Mouse (Mus musculus): ENCODE results near the gene Ctdspl. TPM values are rescaled to one million over a fixed set of nuclear protein-coding genes. Genes with fewer than 3 reads are reported as not detected.

Ctdspl gene
- polyA plus RNA-seq, 1 experiment, result 8.1 TPM

DNA sequence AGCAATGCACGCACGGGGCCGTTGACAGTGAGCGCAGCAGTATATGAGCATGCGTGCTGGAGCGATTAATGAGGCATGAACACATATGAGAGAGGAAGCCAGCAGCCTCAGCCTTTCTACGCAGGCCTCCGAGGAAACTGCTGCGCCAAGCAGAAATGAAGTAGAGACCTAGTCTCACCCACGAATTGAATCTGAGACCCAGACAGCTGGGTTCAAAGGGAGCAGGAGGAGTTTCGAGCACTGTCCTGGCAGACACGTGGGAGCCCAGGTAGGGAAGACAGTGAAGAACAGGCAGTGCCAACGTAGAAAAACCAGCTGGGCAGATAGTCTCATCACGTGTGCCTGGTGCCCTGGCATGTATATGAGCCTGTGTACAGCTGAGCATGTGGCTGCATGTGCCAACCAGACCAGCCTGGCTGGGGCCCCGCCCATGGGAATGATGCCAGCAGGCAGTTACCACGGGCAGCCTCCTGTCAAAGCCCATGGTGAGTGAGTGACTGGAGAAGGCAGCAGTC is 6.5 kb upstream of the Ctdspl start:
- Histone ChIP-seq H3K36me3 (ENCODE audit: control insufficient read depth, insufficient read depth, low read length) (no peaks in the 10 kb centered on the region), H3K4me1 (ENCODE audit: control insufficient read depth, insufficient read depth, low read length) (peaks cover 4% of the 10 kb centered on the region), H3K27me3 (ENCODE audit: control insufficient read depth, insufficient read depth, low read length) (no peaks in the 10 kb centered on the region), H3K4me3 (ENCODE audit: control insufficient read depth, low read depth, low read length) (peak overlapping the region; percentile 30), H3K27ac (ENCODE audit: control insufficient read depth, insufficient read depth, low read depth, low read length) (peak overlapping the region; percentile 63; the same call in 1 of the 2 replicates)
- no peak for TF ChIP-seq CTCF (IDR thresholded peaks at IDR 0.05; ENCODE audit: control insufficient read depth, insufficient read depth, insufficient replicate concordance, low read depth, low read length)
- TF ChIP-seq POLR2A (IDR thresholded peaks at IDR 0.05; ENCODE audit: control insufficient read depth, low read depth, low read length), result peak; percentile 30; the same call in 1 of the 2 replicates

DNA sequence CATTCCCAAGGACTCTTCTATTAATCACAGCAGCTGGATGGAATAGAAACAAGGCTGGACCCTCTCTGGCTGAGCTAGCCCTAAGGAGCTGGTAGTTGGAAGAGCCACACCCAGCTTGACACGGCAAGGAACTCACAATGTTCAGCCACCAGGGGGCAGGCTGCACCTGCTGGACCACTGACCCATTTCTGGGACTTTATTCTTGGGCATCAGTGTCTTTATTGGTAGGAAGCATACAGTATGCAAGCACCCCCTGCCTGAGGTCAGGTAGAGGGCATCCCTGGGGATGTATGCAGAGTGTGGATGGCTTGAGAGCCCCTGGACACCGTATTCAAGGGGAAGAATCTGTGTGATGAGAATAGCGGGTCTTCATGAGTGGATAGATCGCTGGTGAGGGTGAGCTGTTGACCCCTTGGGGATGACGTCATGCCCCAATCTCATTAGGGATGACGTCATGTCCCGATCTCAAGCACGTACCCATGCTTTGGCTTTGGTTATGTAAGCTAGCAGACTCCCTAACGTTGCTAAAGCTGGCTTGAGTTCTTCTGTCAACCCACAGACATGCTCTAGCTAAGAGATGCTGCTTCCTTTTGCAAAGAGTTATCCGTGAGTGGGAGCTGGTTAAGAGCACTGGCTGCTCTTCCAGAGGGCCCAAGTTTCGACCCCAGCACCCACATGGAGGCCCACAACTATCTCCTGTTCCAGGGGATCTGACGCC is 5.3 kb upstream of the Ctdspl start:
- H3K27ac ChIP-seq (ENCODE audit: control insufficient read depth, insufficient read depth, low read depth, low read length), result no peak overlapping the region; the same call in 1 of the 2 replicates
- H3K36me3 ChIP-seq (ENCODE audit: control insufficient read depth, insufficient read depth, low read length), result no peaks in the 10 kb centered on the region
- peak; percentile 80; the same call in 1 of the 2 replicates for TF ChIP-seq CTCF (IDR thresholded peaks at IDR 0.05; ENCODE audit: control insufficient read depth, insufficient read depth, insufficient replicate concordance, low read depth, low read length)
- no peak for TF ChIP-seq POLR2A (IDR thresholded peaks at IDR 0.05; ENCODE audit: control insufficient read depth, low read depth, low read length)
- peak overlapping the region; percentile 72 for H3K4me3 ChIP-seq (ENCODE audit: control insufficient read depth, low read depth, low read length)
- no peaks in the 10 kb centered on the region for H3K27me3 ChIP-seq (ENCODE audit: control insufficient read depth, insufficient read depth, low read length)
- peaks cover 11% of the 10 kb centered on the region for H3K4me1 ChIP-seq (ENCODE audit: control insufficient read depth, insufficient read depth, low read length)

DNA sequence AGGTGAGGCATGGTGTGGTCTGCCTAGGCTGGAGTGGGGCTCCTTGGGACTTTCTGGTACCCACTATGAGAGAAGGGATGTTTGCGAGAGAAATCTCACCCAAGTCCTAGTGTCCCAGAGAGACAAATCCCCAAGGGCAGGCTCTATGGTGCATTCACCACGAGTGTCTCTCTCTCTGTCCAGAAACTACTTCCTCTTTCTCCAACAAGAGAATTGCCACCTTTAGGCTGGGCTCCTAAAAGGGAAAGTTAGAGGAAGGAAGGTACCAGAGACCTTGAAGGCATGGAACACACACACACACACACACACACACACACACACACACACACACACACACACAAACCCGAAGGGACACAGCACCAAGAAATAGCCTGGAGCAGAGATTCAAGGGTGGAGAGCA is 4.3 kb upstream of the Ctdspl start:
- peaks cover 14% of the 10 kb centered on the region for H3K4me1 ChIP-seq (ENCODE audit: control insufficient read depth, insufficient read depth, low read length)
- no peaks in the 10 kb centered on the region for H3K27me3 ChIP-seq (ENCODE audit: control insufficient read depth, insufficient read depth, low read length)
- TF ChIP-seq POLR2A (IDR thresholded peaks at IDR 0.05; ENCODE audit: control insufficient read depth, low read depth, low read length) (no peak), CTCF (IDR thresholded peaks at IDR 0.05; ENCODE audit: control insufficient read depth, insufficient read depth, insufficient replicate concordance, low read depth, low read length) (no peak)
- no peak overlapping the region for H3K27ac ChIP-seq (ENCODE audit: control insufficient read depth, insufficient read depth, low read depth, low read length)
- H3K4me3 ChIP-seq (ENCODE audit: control insufficient read depth, low read depth, low read length), result peak overlapping the region; percentile 72
- no peaks in the 10 kb centered on the region for H3K36me3 ChIP-seq (ENCODE audit: control insufficient read depth, insufficient read depth, low read length)

DNA sequence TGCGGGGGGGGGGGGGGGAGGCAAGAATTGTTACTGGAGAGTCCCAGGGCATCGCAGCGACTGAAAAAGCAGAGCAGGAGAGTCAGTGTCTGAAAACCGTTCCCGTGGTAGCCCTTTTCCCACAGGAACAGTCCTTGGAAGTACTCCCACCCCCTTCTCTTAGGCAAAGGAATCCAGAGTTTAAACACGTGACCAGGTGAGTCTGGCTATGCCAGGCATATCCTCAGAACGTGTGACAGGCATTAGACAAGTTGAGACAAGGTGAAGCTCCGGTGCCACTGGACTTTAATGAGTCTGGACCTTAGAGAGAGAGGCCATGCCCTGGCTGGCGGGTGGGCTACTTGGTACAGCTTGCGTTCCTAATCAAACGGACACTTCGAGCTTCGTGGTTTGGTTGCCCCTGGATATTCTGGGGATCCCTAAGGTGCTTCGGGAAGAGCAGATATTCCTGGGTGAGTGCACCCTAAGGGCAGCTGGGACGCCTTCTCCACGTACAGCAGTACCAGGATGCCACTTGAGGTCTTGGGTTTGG is 1.6 kb upstream of the Ctdspl start:
- TF ChIP-seq CTCF (IDR thresholded peaks at IDR 0.05; ENCODE audit: control insufficient read depth, insufficient read depth, insufficient replicate concordance, low read depth, low read length) (no peak), POLR2A (IDR thresholded peaks at IDR 0.05; ENCODE audit: control insufficient read depth, low read depth, low read length) (no peak)
- no peaks in the 10 kb centered on the region for H3K27me3 ChIP-seq (ENCODE audit: control insufficient read depth, insufficient read depth, low read length)
- H3K27ac ChIP-seq (ENCODE audit: control insufficient read depth, insufficient read depth, low read depth, low read length), result peak overlapping the region; percentile 37; the same call in 1 of the 2 replicates
- no peaks in the 10 kb centered on the region for H3K36me3 ChIP-seq (ENCODE audit: control insufficient read depth, insufficient read depth, low read length)
- H3K4me1 ChIP-seq (ENCODE audit: control insufficient read depth, insufficient read depth, low read length), result peaks cover 17% of the 10 kb centered on the region
- H3K4me3 ChIP-seq (ENCODE audit: control insufficient read depth, low read depth, low read length), result peak overlapping the region; percentile 88

DNA sequence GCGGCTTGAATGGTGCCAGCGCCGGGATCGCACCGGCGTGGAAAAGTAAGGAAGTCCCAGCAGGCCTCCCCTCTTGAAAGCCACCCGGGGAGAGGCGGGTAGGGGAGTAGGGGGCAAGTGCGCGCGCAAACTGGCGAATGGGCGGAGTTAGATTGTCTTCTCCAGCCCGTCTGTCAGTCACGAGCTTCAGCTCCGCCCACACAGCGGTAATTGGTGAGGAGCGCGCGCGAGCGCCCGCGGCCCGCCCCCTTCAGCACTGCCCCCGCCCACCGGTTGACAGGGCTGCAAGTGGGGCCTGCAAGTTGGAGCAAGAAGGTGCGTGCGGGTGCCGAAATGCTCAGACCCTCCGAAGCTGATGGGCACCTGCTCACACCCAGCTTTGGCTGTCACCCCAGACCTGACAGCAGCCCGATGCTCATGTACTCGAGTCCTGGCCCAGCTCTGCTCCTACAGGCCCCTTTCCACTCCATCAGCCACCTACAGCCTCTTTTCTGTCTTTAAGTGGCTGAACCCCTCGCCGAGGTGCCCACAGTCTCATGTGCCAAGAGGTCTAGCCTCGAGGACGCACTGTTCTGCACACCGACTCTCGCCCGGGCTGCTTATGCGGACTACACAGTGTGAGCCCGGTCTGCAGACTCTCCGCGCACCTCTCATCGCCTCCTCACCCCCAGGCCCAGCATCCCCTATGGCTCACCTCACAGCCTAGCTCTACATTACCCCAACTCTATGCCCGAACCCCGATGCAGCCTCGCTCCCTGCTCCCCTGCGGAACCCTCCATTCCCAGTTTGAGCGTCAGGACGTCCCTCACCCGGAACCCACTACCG is 755 bp upstream of the Ctdspl start:
- Histone ChIP-seq H3K27me3 (ENCODE audit: control insufficient read depth, insufficient read depth, low read length) (no peaks in the 10 kb centered on the region), H3K4me1 (ENCODE audit: control insufficient read depth, insufficient read depth, low read length) (peaks cover 17% of the 10 kb centered on the region), H3K36me3 (ENCODE audit: control insufficient read depth, insufficient read depth, low read length) (no peaks in the 10 kb centered on the region), H3K27ac (ENCODE audit: control insufficient read depth, insufficient read depth, low read depth, low read length) (peak overlapping the region; percentile 76), H3K4me3 (ENCODE audit: control insufficient read depth, low read depth, low read length) (peak overlapping the region; percentile 88)
- TF ChIP-seq POLR2A (IDR thresholded peaks at IDR 0.05; ENCODE audit: control insufficient read depth, low read depth, low read length), result peak; percentile 42; the same call in 1 of the 2 replicates
- TF ChIP-seq CTCF (IDR thresholded peaks at IDR 0.05; ENCODE audit: control insufficient read depth, insufficient read depth, insufficient replicate concordance, low read depth, low read length), result no peak

DNA sequence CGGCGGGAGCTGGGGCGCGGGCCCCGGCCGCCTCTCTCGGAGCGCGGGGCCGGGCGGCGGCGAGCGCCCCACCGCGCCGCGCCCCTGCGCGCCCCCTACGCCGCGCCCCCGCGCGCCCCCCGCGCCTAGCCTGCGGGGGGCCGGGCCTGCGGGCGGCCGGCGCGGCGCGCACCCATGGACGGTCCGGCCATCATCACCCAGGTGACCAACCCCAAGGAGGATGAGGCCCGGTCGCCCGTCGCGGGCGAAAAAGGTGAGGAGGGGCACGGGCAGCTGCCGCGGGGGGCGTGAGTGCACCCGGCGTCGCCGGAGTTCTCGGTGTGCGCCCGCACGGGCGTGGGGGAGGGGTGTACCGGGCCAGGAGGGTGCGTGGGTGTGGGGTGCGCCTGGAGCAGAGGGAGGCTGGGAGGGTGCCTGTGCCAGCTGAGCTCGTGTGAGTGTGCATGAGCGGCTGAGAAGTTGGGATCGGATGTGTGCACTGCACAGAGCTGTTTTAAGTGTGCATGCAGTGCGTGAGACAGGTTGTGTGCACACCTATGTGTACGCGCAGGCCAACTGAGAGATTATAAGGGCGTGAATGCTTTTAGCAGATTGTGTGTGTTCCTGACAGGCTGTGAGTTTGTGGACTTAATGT is 552 bp downstream of the Ctdspl start:
- Histone ChIP-seq H3K4me3 (ENCODE audit: control insufficient read depth, low read depth, low read length) (peak overlapping the region; percentile 87), H3K27me3 (ENCODE audit: control insufficient read depth, insufficient read depth, low read length) (no peaks in the 10 kb centered on the region), H3K36me3 (ENCODE audit: control insufficient read depth, insufficient read depth, low read length) (no peaks in the 10 kb centered on the region), H3K27ac (ENCODE audit: control insufficient read depth, insufficient read depth, low read depth, low read length) (peak overlapping the region; percentile 71), H3K4me1 (ENCODE audit: control insufficient read depth, insufficient read depth, low read length) (peaks cover 17% of the 10 kb centered on the region)
- TF ChIP-seq POLR2A (IDR thresholded peaks at IDR 0.05; ENCODE audit: control insufficient read depth, low read depth, low read length) (no peak), CTCF (IDR thresholded peaks at IDR 0.05; ENCODE audit: control insufficient read depth, insufficient read depth, insufficient replicate concordance, low read depth, low read length) (no peak)

All from testis, adult 2 months (tissue).